Mouse (Mus musculus): Measurements from ENCODE around the gene Cab39. TPM values are rescaled to one million over a fixed set of nuclear protein-coding genes. Genes with fewer than 3 reads are reported as not detected.
A peak's percentile ranks its signal among the peaks of the same experiment; 100 is the strongest.

Cab39 gene
- polyA plus RNA-seq, 2 experiments, result 48.9 to 59.4 TPM

- Histone ChIP-seq H3K9ac (ENCODE audit: low read depth, low read length, severe bottlenecking) (no peak overlapping the region), H3K9me3 (ENCODE audit: control insufficient read depth, low read length) (no peaks in the 10 kb centered on the region; the same call in 1 of the 2 replicates), H3K4me1 (ENCODE audit: control insufficient read depth, insufficient read depth, low read length) (no peaks in the 10 kb centered on the region), H3K27ac (replicated peaks; ENCODE audit: low read depth, low read length) (no peak overlapping the region), H3K4me2 (replicated peaks; ENCODE audit: low read depth, low read length, severe bottlenecking) (no peak overlapping the region), H3K36me3 (ENCODE audit: control insufficient read depth, insufficient read depth, low read length) (no peaks in the 10 kb centered on the region), H3K4me3 (replicated peaks; ENCODE audit: low read length) (no peak overlapping the region), H3K27me3 (ENCODE audit: control insufficient read depth, insufficient read depth, low read length) (no peaks in the 10 kb centered on the region)
- DNase-seq (ENCODE audit: low spot score), result no peak
- ATAC-seq (ENCODE audit: low FRiP score, low read depth), result no peak
- TF ChIP-seq POLR2A (IDR thresholded peaks at IDR 0.05; ENCODE audit: borderline replicate concordance, extremely low read depth, insufficient read depth, insufficient read length), result no peak
- 77% methylated on average over 2 of the region's 2 CpGs for WGBS
These were observed 77.3 kb downstream of the Cab39 start for GRCm38 (mm10) chr1:85870546-85870945.

DNA sequence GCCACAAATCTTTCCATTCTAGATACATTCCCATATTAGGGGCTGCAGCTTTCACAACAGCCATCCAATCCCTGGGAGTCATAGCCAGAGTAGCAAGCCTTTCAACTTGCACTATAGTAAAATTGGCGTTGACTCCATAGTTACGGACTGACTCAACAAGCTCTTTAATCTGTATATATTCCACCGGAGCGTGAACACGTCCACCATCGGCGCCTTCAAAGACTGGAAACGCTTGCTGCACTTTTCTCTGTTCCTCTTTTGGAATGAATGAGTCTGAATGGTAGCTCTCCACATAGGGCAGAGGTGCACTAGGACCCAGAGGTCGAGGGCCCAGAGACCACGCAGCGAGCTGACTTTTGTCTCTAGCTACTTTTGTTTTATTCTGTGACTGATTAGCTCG is 88.8 kb downstream of the Cab39 start:
- 92% methylated on average over 12 of the region's 12 CpGs for WGBS
- Histone ChIP-seq H3K4me1 (ENCODE audit: control insufficient read depth, insufficient read depth, low read length) (no peaks in the 10 kb centered on the region), H3K4me3 (replicated peaks; ENCODE audit: low read length) (no peak overlapping the region), H3K9ac (ENCODE audit: low read depth, low read length, severe bottlenecking) (no peak overlapping the region), H3K36me3 (ENCODE audit: control insufficient read depth, insufficient read depth, low read length) (no peaks in the 10 kb centered on the region), H3K9me3 (ENCODE audit: control insufficient read depth, low read length) (peaks cover 4% of the 10 kb centered on the region; the same call in 1 of the 2 replicates), H3K27me3 (ENCODE audit: control insufficient read depth, insufficient read depth, low read length) (no peaks in the 10 kb centered on the region), H3K4me2 (replicated peaks; ENCODE audit: low read depth, low read length, severe bottlenecking) (no peak overlapping the region), H3K27ac (replicated peaks; ENCODE audit: low read depth, low read length) (no peak overlapping the region)
- ATAC-seq (ENCODE audit: low FRiP score, low read depth) (no peak), DNase-seq (ENCODE audit: low spot score) (no peak)
- no peak for TF ChIP-seq POLR2A (IDR thresholded peaks at IDR 0.05; ENCODE audit: borderline replicate concordance, extremely low read depth, insufficient read depth, insufficient read length)

DNA sequence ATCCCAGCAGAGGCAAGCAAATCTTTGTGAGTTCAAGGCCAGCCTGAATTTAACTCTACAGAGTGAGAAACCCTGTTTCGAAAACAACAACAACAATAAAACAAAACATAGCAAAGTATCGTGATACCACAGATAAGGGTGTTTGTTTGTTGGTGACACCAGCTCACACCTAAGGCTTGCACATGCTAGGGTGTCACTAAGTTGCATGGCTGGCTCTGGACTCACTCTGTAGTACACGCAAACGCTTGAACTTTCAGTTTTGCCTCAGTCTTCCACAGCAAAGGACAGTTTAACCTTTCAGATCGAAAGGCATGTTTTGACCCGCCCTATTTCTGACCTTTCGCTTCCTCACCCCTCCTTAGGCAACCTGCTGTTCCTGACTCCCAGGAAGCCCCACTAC is 94.0 kb downstream of the Cab39 start:
- Histone ChIP-seq H3K36me3 (ENCODE audit: control insufficient read depth, insufficient read depth, low read length) (no peaks in the 10 kb centered on the region), H3K4me3 (replicated peaks; ENCODE audit: low read length) (no peak overlapping the region), H3K9ac (ENCODE audit: low read depth, low read length, severe bottlenecking) (no peak overlapping the region), H3K4me2 (replicated peaks; ENCODE audit: low read depth, low read length, severe bottlenecking) (no peak overlapping the region), H3K9me3 (ENCODE audit: control insufficient read depth, low read length) (no peaks in the 10 kb centered on the region; the same call in 1 of the 2 replicates), H3K27ac (replicated peaks; ENCODE audit: low read depth, low read length) (no peak overlapping the region), H3K27me3 (ENCODE audit: control insufficient read depth, insufficient read depth, low read length) (no peaks in the 10 kb centered on the region), H3K4me1 (ENCODE audit: control insufficient read depth, insufficient read depth, low read length) (no peaks in the 10 kb centered on the region)
- 85% methylated on average over 7 of the region's 7 CpGs for WGBS
- ATAC-seq (ENCODE audit: low FRiP score, low read depth) (no peak), DNase-seq (ENCODE audit: low spot score) (no peak)
- TF ChIP-seq POLR2A (IDR thresholded peaks at IDR 0.05; ENCODE audit: borderline replicate concordance, extremely low read depth, insufficient read depth, insufficient read length), result no peak

- under 1% methylated on average over 30 of the region's 35 CpGs for WGBS
- peak within 1 kb of the TSS; percentile 89 for H3K9ac ChIP-seq (ENCODE audit: low read depth, low read length, severe bottlenecking)
- peak within 1 kb of the TSS; percentile 82 for H3K4me3 ChIP-seq (replicated peaks; ENCODE audit: low read length)
- TF ChIP-seq POLR2A (IDR thresholded peaks at IDR 0.05; ENCODE audit: borderline replicate concordance, extremely low read depth, insufficient read depth, insufficient read length), result 0 out of 2 replicates have a peak, but pooled peaks have one; percentile 57
- H3K4me2 ChIP-seq (replicated peaks; ENCODE audit: low read depth, low read length, severe bottlenecking), result peak within 1 kb of the TSS; percentile 84
- ATAC-seq (ENCODE audit: low FRiP score, low read depth) (peak; percentile 84), DNase-seq (ENCODE audit: low spot score) (peak; percentile 80)
- no peaks in the 10 kb centered on the region for H3K9me3 ChIP-seq (ENCODE audit: control insufficient read depth, low read length)
- no peaks in the 10 kb centered on the region for H3K36me3 ChIP-seq (ENCODE audit: control insufficient read depth, insufficient read depth, low read length)
- H3K4me1 ChIP-seq (ENCODE audit: control insufficient read depth, insufficient read depth, low read length), result peaks cover 40% of the 10 kb centered on the region
- H3K27ac ChIP-seq (replicated peaks; ENCODE audit: low read depth, low read length), result peak within 1 kb of the TSS; percentile 96
- H3K27me3 ChIP-seq (ENCODE audit: control insufficient read depth, insufficient read depth, low read length), result no peaks in the 10 kb centered on the region
These were observed 101.0 kb downstream of the Cab39 start, which contains the start of gene Itm2c for GRCm38 (mm10) chr1:85894231-85894747. Gene Itm2c, plus strand, starts transcription at chr1:85894281.

DNA sequence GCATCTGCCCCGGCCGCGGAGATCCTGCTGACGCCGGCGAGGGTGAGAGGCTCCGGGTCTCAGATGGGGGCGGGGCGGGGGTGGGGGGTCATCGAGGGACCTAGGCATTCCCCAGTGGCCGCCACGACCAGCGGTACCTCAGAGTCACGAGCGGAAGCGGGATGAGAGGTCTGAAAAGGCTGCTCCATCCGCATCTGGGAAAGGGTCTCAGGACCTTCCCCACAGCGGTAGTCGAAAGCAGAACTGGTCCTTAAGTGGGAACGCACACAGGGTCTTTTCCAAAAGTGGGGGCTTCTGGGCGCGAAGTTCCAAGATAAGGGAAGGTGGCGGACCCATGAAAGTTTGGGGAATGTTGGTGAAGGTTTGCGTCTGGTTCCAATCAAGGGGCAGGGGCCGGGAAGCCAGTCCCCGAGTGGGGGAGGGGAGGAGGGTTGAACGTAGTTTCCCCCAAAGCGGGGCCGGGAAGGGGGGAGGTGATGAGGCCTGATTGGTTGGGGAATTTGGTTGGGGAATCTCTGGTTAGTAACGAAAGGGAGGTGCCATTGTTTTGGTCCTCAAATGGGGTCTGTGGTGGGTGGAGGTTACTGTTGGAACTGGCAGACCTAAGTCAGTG is 101.6 kb downstream of the Cab39 start:
- peak overlapping the region; percentile 84 for H3K4me2 ChIP-seq (replicated peaks; ENCODE audit: low read depth, low read length, severe bottlenecking)
- H3K9ac ChIP-seq (ENCODE audit: low read depth, low read length, severe bottlenecking), result peak overlapping the region; percentile 89
- WGBS, result under 1% methylated on average over 29 of the region's 30 CpGs
- H3K4me1 ChIP-seq (ENCODE audit: control insufficient read depth, insufficient read depth, low read length), result peaks cover 46% of the 10 kb centered on the region
- no peaks in the 10 kb centered on the region for H3K9me3 ChIP-seq (ENCODE audit: control insufficient read depth, low read length)
- no peak for TF ChIP-seq POLR2A (IDR thresholded peaks at IDR 0.05; ENCODE audit: borderline replicate concordance, extremely low read depth, insufficient read depth, insufficient read length)
- H3K27me3 ChIP-seq (ENCODE audit: control insufficient read depth, insufficient read depth, low read length), result no peaks in the 10 kb centered on the region
- peak overlapping the region; percentile 96 for H3K27ac ChIP-seq (replicated peaks; ENCODE audit: low read depth, low read length)
- no peaks in the 10 kb centered on the region for H3K36me3 ChIP-seq (ENCODE audit: control insufficient read depth, insufficient read depth, low read length)
- peak overlapping the region; percentile 82 for H3K4me3 ChIP-seq (replicated peaks; ENCODE audit: low read length)
- DNase-seq (ENCODE audit: low spot score), result peak; percentile 89
- peak; percentile 62 for ATAC-seq (ENCODE audit: low FRiP score, low read depth)

Data from limb, embryonic 14.5 days (tissue).